Mouse (Mus musculus) ovary, postnatal 36 days (tissue): ENCODE data around the gene Usp11.
A peak's percentile ranks its signal among the peaks of the same experiment; 100 is the strongest.

Experiments
- DNase-seq: peaks from one replicate; pipeline ENCODE4 v3.0.0; 2022; ENCODE audit warnings: low spot score, mixed read lengths

The Usp11 gene

GRCm38 (mm10) chrX:20703741-20704290 lies at the start of gene Usp11:
Gene Usp11, plus strand, starts transcription at chrX:20703906.
- no peak for DNase-seq

- DNase-seq: no peak
Measured at GRCm38 (mm10) chrX:20657593-20657992, 46.1 kb upstream of the Usp11 start.

- peak; percentile 72 for DNase-seq
Measured at GRCm38 (mm10) chrX:20658026-20658652, 45.6 kb upstream of the Usp11 start, which contains the start of gene Uba1. Gene Uba1, plus strand, starts transcription at chrX:20658326.

GRCm38 (mm10) chrX:20658891-20659406 lies 44.8 kb upstream of the Usp11 start:
- DNase-seq: no peak

- no peak for DNase-seq
Measured at GRCm38 (mm10) chrX:20662317-20662715, 41.4 kb upstream of the Usp11 start.

- DNase-seq: peak; percentile 77
Measured at GRCm38 (mm10) chrX:20662716-20663443, 40.8 kb upstream of the Usp11 start.

GRCm38 (mm10) chrX:20663444-20663790 lies 40.3 kb upstream of the Usp11 start:
- no peak for DNase-seq

GRCm38 (mm10) chrX:20687519-20688067 lies 16.1 kb upstream of the Usp11 start, which contains the start of gene Cdk16:
Gene Cdk16, plus strand, starts transcription at chrX:20687954.
- peak; percentile 75 for DNase-seq

- peak; percentile 81 for DNase-seq
Measured at GRCm38 (mm10) chrX:20688068-20688547, 15.6 kb upstream of the Usp11 start.

GRCm38 (mm10) chrX:20688615-20689014 lies 15.1 kb upstream of the Usp11 start:
- DNase-seq: peak; percentile 49

- DNase-seq: no peak
Measured at GRCm38 (mm10) chrX:20691566-20691965, 12.1 kb upstream of the Usp11 start.

GRCm38 (mm10) chrX:20692616-20693015 lies 11.1 kb upstream of the Usp11 start:
- no peak for DNase-seq

- no peak for DNase-seq
Measured at GRCm38 (mm10) chrX:20695842-20696241, 7.9 kb upstream of the Usp11 start.

- peak; percentile 77 for DNase-seq
Measured at GRCm38 (mm10) chrX:20704295-20705082, 783 bp downstream of the Usp11 start.

- DNase-seq: no peak
Measured at GRCm38 (mm10) chrX:20705083-20705402, 1.3 kb downstream of the Usp11 start.

- no peak for DNase-seq
Measured at GRCm38 (mm10) chrX:20728681-20729080, 25.0 kb downstream of the Usp11 start.

GRCm38 (mm10) chrX:20730048-20730447 lies 26.3 kb downstream of the Usp11 start:
- peak; percentile 49 for DNase-seq

- no peak for DNase-seq
Measured at GRCm38 (mm10) chrX:20736479-20736878, 32.8 kb downstream of the Usp11 start.

- DNase-seq: no peak
Measured at GRCm38 (mm10) chrX:20748829-20749228, 45.1 kb downstream of the Usp11 start.

GRCm38 (mm10) chrX:20761201-20761600 lies 57.5 kb downstream of the Usp11 start:
- no peak for DNase-seq
